Mouse (Mus musculus) embryonic facial prominence, embryonic 11.5 days (tissue): ENCODE measurements at regions not wholly inside any gene's neighbourhood (a gene's known extent, or its start where the extent isn't known, plus 50 kb on each side); places are given as distances from the start of the nearest gene placed in this dataset.
A peak's percentile ranks its signal among the peaks of the same experiment; 100 is the strongest.

Experiments used
- ATAC-seq: fragments of 200-750 bp; cut with Nextera tagmentation; replicated peaks from 2 replicates; pipeline ENCODE4 v1.8.0; 2017; ENCODE audit warnings: low read depth; ENCODE audit not compliant: insufficient number of reproducible peaks, low FRiP score, low TSS enrichment
- DNase-seq: peaks from one replicate; pipeline ENCODE4 v3.0.0-alpha.2; 2015; ENCODE audit warnings: low spot score
- H3K27ac ChIP-seq: fragments of 300-500 bp; sonication (generic); replicated peaks from 2 replicates; pipeline ENCODE4 v1.5.1; 2014; ENCODE audit warnings: mild to moderate bottlenecking, low read depth, low read length, control low read depth
- H3K27me3 ChIP-seq: fragments of 300-500 bp; sonication (generic); 2 replicates; pipeline ENCODE4 v1.6.1; 2014; ENCODE audit warnings: mild to moderate bottlenecking, low read length, moderate library complexity, mixed read lengths; ENCODE audit not compliant: control insufficient read depth, insufficient read depth
- H3K36me3 ChIP-seq: fragments of 300-500 bp; sonication (generic); replicated peaks from 2 replicates; pipeline ENCODE4 v1.6.1; 2014; ENCODE audit warnings: low read depth, mild to moderate bottlenecking, low read length, moderate library complexity, mixed read lengths; ENCODE audit not compliant: control insufficient read depth, insufficient read depth
- H3K4me1 ChIP-seq: fragments of 300-500 bp; sonication (generic); 2 replicates; pipeline ENCODE4 v1.6.1; 2014; ENCODE audit warnings: low read length, mixed read lengths; ENCODE audit not compliant: control insufficient read depth, insufficient read depth
- H3K4me2 ChIP-seq: fragments of 300-500 bp; sonication (generic); 2 replicates; pipeline ENCODE4 v1.6.1; 2014; ENCODE audit warnings: low read depth, mild to moderate bottlenecking, control low read depth, low read length, moderate library complexity
- H3K4me3 ChIP-seq: fragments of 300-500 bp; sonication (generic); 2 replicates; pipeline ENCODE4 v1.5.1; 2014; ENCODE audit warnings: low read depth, low read length, control low read depth
- H3K9ac ChIP-seq: fragments of 300-500 bp; sonication (generic); replicated peaks from 2 replicates; pipeline ENCODE4 v1.6.1; 2014; ENCODE audit warnings: mild to moderate bottlenecking, control low read depth, low read length
- H3K9me3 ChIP-seq: fragments of 300-500 bp; sonication (generic); replicated peaks from 2 replicates; pipeline ENCODE4 v1.6.1; 2016; ENCODE audit warnings: mild to moderate bottlenecking, low read length, inconsistent platforms, mixed read lengths; ENCODE audit not compliant: control insufficient read depth
- WGBS: fragments of 180-500 bp; shearing (Covaris S2); extraction: QIAGEN DNeasy Blood & Tissue Kit; methylation state at CpG from one replicate; pipeline ENCODE4 v1.1.7; 2014; 5-methylcytosine and 5-hydroxymethylcytosine counted together

DNA sequence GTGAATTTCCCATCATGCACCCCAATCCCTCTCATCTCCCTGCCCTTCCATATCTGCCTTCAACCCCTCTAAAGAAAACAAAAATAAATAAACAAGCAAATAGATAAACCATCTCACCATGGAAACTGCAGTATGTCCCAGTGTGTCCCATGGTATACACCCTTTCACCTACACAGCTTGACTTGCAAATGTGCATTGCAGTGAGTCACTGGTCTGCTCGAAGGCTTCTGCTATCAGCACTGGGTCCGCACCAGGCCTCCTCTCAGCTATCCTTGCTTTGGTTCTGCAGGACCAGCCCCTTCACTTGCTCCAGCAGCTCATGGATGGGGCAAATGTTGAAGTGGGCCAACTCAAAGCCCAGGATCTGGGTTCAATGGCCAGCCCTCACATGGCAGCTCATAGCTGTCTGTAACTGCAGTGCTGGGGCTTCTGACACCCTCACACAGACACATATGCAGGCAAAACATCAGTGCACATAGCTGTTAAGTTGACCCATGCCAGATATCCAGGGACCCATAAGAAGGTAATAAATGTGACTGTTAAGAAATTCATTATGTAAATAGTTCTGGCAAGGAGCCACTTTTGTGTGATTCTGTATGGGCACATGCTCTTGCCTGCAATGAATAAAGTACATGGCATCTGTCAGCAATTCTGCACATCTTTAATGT is 59.9 kb upstream of the Usp27x start:
- Histone ChIP-seq H3K9ac (no peak overlapping the region), H3K4me3 (no peak overlapping the region), H3K27ac (no peak overlapping the region), H3K36me3 (no peaks in the 10 kb centered on the region), H3K4me2 (no peak overlapping the region), H3K27me3 (no peaks in the 10 kb centered on the region), H3K9me3 (no peaks in the 10 kb centered on the region), H3K4me1 (no peaks in the 10 kb centered on the region)
- ATAC-seq (no peak), DNase-seq (no peak)
- WGBS = 90% methylated on average over 2 of the region's 2 CpGs

DNA sequence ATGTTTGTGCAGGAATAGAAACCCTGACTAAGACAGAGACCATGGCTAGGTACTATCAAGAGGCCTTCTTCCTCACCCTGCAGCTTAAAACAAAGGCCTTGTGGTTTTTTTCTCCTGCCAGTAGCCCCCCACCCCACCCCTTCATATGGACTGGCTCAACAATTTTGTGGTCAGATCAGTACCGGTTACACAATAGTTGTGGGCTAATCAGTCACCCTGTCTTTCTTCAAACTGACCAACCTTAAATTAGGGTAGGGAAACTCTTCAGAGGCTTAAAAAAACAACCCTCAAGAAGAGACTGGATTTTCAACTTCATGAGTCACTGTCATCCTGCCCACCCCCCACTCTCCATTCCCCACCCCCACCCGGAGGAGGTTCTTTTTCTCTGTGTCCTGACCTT is 58.6 kb upstream of the Usp27x start:
- H3K4me3 ChIP-seq = no peak overlapping the region
- DNase-seq (no peak), ATAC-seq (no peak)
- H3K27me3 ChIP-seq = no peaks in the 10 kb centered on the region
- no peaks in the 10 kb centered on the region for H3K9me3 ChIP-seq
- H3K9ac ChIP-seq = no peak overlapping the region
- no peak overlapping the region for H3K4me2 ChIP-seq
- no peaks in the 10 kb centered on the region for H3K4me1 ChIP-seq
- WGBS = 47% methylated on average over 2 of the region's 2 CpGs
- H3K27ac ChIP-seq = no peak overlapping the region
- H3K36me3 ChIP-seq = no peaks in the 10 kb centered on the region

DNA sequence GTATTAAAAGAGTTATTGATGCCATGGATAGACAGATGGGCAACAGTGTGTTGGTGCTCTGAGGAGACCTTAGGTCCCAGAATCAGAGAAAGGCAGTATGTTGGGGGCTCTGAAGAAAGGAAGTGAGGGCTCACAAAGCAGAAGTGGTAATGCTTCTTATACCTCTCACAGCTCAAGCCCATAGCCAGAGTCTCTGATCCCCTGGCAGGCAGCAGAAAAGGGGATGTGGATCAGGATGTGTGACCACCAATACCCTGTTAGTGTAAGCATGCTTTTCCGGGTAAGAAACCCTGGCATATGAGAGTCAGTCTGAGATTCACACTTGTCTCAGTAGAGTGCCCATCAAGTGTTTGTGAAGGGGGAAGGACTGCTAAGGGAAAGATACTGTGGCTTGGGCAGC is 54.8 kb upstream of the Usp27x start:
- H3K9me3 ChIP-seq = no peaks in the 10 kb centered on the region
- no peaks in the 10 kb centered on the region for H3K4me1 ChIP-seq
- H3K27me3 ChIP-seq = no peaks in the 10 kb centered on the region
- DNase-seq = no peak
- H3K27ac ChIP-seq = no peak overlapping the region
- no peaks in the 10 kb centered on the region for H3K36me3 ChIP-seq
- H3K4me2 ChIP-seq = no peak overlapping the region
- ATAC-seq = no peak
- WGBS = 89% methylated on average over 1 of the region's 1 CpGs
- H3K4me3 ChIP-seq = no peak overlapping the region
- H3K9ac ChIP-seq = no peak overlapping the region

DNA sequence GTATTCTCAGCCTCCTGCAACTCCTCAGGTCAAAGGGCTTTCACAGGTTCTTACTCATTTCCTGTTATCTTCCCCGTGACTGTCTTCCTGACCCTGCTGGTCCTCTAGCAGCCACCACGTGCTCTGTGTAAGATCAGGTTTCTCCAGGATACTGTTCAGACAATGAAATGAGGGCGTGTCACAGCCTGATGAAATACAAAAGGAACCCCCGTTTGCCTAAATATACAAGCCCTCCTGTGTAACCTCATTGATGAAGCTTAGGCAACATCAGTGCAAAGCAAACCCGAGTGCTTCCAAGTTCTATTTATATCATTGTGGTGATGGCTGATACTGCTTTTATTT is 53.9 kb upstream of the Usp27x start:
- Histone ChIP-seq H3K27me3 (no peaks in the 10 kb centered on the region), H3K9me3 (no peaks in the 10 kb centered on the region), H3K36me3 (no peaks in the 10 kb centered on the region), H3K9ac (no peak overlapping the region), H3K4me2 (no peak overlapping the region), H3K27ac (no peak overlapping the region), H3K4me1 (no peaks in the 10 kb centered on the region), H3K4me3 (no peak overlapping the region)
- 23% methylated on average over 5 of the region's 5 CpGs for WGBS
- ATAC-seq (0 out of 2 replicates have a peak, but pooled peaks have one; percentile 59), DNase-seq (no peak)

DNA sequence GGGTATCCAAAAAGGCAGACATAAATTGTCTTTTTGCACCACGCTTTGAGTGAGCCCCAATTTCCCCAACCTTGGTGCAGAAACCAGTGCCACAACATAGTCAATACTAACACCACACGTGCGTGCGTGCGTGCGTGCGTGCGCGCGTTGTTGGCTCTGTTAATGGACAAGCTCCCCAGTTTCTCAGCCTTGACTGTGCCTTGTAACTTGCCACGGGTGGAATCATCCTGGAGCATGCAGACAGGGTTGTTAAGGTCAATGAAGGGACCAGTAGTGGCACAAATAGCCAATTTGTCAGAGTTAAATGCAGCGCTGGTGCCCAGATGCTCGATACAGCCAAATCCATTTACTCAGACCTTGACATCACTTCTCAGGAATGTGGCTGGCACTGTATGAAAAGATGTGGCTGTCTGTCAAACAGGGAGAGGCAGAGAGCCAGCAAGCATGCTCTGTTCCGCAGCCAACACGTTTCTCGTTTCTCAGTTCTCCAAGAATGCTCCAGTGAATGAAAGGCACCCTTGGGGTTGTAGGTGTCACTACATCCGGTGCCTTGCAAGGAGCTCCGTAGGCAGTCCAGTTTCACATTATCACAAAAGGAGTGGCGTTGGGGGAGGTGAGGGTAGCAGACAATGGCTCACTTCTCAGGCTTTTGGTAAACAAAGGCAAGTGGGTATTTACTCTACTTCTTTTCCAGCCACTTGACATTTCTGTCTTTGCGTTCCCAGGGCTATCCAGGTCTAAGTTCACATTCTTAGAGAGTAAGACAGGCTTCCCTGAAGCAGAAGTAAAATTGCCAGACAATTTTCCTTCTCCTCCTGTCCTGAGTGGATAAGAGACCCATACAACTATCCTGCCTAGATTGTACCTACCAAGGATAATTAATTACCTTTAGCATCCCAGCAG is 53.2 kb upstream of the Usp27x start:
- no peak overlapping the region; the same call in 1 of the 2 replicates for H3K4me2 ChIP-seq
- H3K4me3 ChIP-seq = no peak overlapping the region
- no peaks in the 10 kb centered on the region for H3K4me1 ChIP-seq
- DNase-seq = peak; percentile 36
- WGBS = 49% methylated on average over 20 of the region's 20 CpGs
- no peak overlapping the region for H3K27ac ChIP-seq
- ATAC-seq = 0 out of 2 replicates have a peak, but pooled peaks have one; percentile 23
- no peaks in the 10 kb centered on the region for H3K36me3 ChIP-seq
- no peak overlapping the region for H3K9ac ChIP-seq
- H3K27me3 ChIP-seq = no peaks in the 10 kb centered on the region
- no peaks in the 10 kb centered on the region for H3K9me3 ChIP-seq
